Mouse (Mus musculus): ENCODE measurements around the gene Hey2.

DNA sequence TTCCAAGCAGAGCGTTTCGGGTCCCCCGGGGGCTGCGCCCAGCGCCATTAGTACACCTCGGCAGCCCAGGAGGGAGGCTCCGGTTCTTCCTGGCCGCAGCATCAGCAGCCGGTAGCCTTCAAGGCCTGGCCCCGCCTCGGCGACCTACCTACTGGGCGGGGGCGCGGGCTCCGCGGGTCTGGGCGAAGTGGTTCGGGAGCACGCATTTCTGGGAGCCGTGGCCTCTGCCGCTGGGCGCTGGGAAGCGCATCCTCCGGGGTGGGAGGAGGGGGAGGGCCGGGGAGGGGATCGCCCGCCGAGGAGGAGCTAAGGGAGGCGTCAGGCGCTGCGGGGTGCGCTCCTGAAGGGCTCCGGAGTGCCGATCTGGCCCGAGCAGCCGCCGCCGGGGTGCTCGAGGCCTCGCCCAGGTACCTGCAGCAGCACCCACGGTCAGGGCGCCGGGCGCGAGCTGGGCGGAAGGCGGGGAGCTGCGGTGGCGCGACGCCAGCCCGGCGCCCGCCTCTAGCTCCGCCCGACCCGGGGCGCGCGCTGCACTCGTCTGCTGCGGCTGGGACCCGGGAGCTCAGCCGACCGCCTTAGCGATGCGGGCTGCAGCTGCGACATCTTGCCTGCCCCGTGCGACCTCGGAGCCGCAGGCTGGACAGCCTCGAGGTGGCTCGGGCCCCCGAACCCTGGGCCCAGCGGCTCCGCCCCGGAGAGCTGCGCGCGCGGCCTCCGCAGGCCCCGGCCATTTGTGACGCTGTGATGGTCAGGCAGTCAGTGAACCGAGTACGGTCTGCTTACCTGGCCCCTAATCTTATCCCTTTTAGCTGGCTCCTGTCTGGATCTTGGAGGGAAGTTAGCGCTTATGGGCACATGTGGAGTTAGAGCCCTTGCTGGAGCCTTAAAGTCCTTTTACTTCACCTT lies 39.7 kb downstream of the Hey2 start, which contains the start of gene Ncoa7:
- no peak for TF ChIP-seq CTCF (IDR thresholded peaks at IDR 0.05; ENCODE audit: control insufficient read depth, insufficient read depth, insufficient read length)
- TF ChIP-seq CEBPB (IDR thresholded peaks at IDR 0.05; ENCODE audit: low read depth) = no peak
- TF ChIP-seq USF1 (IDR thresholded peaks at IDR 0.05; ENCODE audit: low read depth) = no peak

Measured in C2C12 (cell line).